Mouse (Mus musculus) C2C12 (cell line): ENCODE results near the gene Casc3.

Experiments used
- CEBPB ChIP-seq: IDR thresholded peaks from one replicate; pipeline ENCODE4 v1.6.1; 2011; ENCODE audit warnings: low read depth, mild to moderate bottlenecking, control low read depth, moderate library complexity
- CTCF ChIP-seq: IDR thresholded peaks from one replicate; pipeline ENCODE4 v1.5.1; 2011; ENCODE audit not compliant: control insufficient read depth, insufficient read depth, insufficient read length
- MYOD1 ChIP-seq: IDR thresholded peaks from one replicate; pipeline ENCODE4 v1.6.1; 2011; ENCODE audit warnings: low read depth; ENCODE audit not compliant: control insufficient read depth, insufficient read length
- MYOG ChIP-seq: IDR thresholded peaks from one replicate; pipeline ENCODE4 v1.6.1; 2011; ENCODE audit not compliant: control insufficient read depth, insufficient read length; ENCODE audit errors: extremely low read depth
- USF1 ChIP-seq: IDR thresholded peaks from one replicate; pipeline ENCODE4 v1.6.1; 2011; ENCODE audit warnings: low read depth, mild to moderate bottlenecking, control low read depth, moderate library complexity

- TF ChIP-seq USF1 (no peak), CTCF (no peak), CEBPB (no peak), MYOD1 (no peak), MYOG (no peak)
Measured at GRCm38 (mm10) chr11:98768127-98769006, 36.3 kb upstream of the Casc3 start.
